Mouse (Mus musculus) ovary, postnatal 14 days (tissue): ENCODE data around the gene Dgkg.

Source experiments
- DNase-seq: peaks from one replicate; pipeline ENCODE4 v3.0.0; 2022; ENCODE audit warnings: low spot score

The Dgkg gene

DNA sequence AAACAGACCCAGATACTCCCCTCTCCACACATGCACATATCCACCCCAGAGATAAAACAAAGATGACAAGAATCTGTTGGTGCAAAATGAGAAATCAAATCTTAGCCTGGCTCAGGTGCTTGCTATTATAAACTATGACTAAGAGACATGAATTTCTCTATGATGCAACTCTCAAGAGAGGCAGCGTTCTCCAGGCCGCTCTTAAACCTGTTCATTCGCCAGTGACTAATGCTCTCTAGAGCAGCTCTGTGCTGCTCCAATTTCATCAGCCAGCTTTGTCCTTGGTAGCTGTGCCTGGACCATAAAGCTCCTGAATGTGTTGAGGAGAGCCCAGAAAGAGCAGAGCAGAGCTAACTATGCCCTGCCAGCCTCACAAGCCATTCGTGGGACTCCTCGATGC is 222.5 kb downstream of the Dgkg start:
- DNase-seq: no peak

DNA sequence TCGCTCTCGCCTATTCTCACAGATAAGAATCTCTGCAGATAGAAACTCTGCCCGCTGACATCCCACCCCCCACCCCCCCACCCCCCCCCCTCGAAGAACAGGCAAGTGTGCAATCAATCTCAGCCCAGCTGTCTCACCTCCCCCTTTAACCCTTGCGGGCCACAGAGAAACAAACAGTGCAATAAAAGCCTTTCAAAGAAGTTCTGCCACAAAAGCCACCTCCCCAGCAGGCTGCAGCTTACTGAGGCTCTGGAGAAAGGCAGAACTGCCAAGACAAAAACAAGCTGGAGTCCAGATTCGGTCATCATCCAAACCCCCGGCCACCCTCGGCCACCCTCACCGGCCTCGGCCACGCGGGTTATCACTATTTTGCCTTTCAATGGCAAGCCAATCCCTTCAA is 223.1 kb downstream of the Dgkg start:
- DNase-seq: no peak

DNA sequence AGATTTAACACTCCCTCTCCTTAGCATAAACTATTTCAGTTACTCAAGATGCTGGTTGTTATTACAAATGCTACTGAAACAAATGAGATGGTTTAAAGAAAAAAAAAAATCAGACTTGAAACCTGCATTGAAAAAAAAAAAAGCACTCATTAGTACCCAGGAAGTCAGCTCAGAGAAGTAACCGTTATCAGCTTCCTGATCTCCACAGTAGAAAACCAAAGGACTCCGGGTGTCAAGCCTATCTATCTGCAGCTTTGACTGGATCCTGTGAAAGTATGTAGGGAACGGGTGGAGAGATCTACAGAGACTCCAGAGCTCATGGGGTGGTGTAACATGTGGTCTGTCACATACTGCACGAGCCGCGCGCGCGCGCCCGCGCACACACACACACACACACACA is 225.2 kb downstream of the Dgkg start:
- no peak for DNase-seq

DNA sequence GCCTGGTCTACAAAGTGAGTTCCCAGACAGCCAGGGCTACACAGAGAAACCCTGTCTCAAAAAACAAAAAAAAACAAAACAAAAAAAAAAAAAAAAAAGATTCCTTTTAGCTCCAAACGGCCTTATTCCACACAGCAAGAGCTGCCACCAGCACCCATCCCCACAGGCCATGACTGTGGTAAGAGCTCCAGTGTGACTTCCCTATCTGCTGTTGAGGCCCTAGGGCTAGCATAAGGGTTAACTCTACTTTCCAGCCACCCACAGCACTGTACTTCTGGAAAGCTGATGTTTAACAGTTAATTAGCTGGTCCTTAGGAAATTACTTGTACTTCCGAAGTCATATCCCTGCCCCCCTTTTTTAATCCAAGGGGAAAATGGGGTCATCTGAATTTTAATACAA is 225.7 kb downstream of the Dgkg start:
- no peak for DNase-seq

DNA sequence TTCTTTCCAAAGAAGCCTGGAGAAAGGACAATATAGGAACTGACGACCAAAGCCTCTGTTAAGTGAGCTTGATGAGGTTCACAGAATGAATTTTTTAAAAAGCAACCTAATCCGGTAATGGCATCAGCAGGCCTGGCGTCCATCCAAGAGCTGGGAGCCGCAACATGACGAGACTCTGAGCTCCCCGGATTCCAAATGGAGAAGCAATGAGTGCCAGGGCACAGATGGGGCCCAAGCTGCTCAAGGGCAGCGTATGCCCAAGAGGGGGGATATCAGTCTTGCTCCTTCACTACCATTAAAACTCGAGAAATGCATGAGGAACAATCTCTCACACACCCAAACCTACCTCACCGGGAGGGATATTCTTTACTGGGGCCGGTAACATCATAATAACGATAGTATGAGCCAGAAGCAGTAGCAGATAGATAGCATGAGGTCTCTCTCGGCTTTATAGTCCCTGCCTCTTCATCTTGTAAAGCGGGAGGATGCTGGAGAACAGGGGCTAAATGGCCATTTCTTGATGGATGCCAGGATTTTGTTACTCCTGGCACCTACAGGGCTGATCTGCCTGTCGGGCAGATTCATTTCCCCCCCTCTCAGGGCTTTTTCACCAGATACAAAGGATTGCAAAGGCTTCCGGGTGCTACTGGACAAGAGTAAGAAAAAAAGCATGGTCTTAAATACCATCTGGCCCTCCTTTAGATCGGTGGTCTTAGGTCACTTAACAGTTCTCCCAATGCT is 226.6 kb downstream of the Dgkg start:
- no peak for DNase-seq

DNA sequence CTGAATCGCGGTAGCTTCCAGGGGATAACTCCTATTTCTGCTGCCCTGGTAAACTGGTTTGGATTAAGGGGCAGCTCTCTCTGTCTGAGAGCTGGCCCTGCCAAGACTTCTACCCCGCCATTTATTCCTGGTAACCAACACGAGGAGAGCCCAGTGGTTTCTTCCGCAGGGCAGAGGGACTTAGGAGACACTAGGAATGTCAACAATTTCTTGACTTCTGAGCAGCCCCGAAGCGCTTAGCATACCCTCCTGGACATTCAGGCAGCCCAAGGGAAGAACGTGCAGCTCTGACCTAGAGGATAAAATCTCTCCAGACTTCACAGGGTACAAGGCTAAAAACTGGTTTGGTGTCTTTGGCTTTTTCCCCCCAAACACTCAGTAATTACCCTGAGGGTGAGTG is 227.6 kb downstream of the Dgkg start:
- no peak for DNase-seq

DNA sequence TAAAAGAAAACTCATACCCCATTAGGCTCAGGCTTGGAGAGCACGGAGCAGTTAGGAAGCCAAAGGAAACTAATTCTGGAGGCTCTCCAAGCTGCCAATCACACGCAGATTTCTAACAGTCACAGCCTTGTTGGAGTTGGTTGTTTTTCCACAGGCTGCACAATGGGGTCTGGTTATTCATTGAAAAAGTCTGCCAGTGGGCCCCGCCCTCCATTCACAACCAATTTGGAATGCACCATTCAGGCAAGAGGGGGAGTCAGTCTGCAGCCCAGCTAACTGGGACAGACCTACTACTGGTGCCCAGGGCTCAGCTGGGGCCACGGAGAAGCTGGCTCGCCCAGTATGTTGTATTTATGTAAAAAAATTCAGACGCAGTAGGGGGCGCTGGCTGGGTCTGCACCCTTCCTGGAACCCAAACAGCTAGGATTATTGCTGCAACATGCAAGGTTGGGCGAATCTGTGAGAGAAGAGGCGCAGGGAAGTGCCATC is 228.1 kb downstream of the Dgkg start:
- DNase-seq: peak; percentile 43

DNA sequence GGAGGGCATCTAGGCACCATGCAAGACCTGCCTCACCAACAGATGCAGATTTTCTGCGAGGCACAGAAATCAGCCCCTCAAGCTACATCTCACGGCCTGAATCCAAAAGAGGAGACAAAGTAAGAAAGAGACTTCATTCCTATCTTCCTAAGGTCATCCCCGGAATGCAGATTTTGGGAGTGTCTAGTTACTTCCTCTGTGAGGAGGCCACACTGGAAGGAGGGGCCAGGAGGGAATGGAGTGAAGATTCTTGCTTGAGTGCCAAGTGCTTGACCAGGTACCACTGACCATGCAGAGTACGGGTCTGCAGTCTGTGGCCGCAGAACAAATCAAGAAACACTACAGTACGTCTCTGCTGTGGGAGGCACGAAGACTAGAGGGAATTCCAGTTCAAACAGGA is 230.2 kb downstream of the Dgkg start:
- DNase-seq: no peak

DNA sequence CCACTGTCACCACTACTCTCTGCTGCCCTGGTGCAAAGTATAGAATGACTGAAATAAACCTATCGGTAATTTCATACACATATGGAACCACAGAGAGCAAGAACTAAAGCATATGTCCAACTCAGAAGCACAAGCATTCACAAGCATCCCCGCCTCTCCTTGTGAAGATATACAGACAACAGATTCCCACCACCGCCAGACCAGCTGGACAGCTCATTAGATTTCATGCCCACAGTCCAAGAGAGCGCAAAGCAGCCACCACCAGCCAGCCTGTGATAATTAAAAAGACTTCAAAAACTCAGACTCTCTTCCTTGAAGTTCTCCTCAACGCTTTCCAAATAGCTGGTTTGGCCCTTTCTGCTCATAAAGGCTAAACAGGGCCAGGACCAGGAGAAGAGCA is 234.8 kb downstream of the Dgkg start:
- no peak for DNase-seq
